Mouse (Mus musculus) C2C12 (cell line): Measurements from ENCODE around the gene Orc3.

ENCODE experiments used
- CTCF ChIP-seq: IDR thresholded peaks from one replicate; pipeline ENCODE4 v1.5.1; 2011; ENCODE audit not compliant: control insufficient read depth, insufficient read depth, insufficient read length
- USF1 ChIP-seq: IDR thresholded peaks from one replicate; pipeline ENCODE4 v1.6.1; 2011; ENCODE audit warnings: low read depth, mild to moderate bottlenecking, control low read depth, moderate library complexity

- no peak for TF ChIP-seq USF1
- TF ChIP-seq CTCF = no peak
Observed at GRCm38 (mm10) chr4:34626401-34626800, 11.7 kb upstream of the Orc3 start.
